7 mouse cellular contexts compared by ENCODE assay signal in the genomic region with DNA sequence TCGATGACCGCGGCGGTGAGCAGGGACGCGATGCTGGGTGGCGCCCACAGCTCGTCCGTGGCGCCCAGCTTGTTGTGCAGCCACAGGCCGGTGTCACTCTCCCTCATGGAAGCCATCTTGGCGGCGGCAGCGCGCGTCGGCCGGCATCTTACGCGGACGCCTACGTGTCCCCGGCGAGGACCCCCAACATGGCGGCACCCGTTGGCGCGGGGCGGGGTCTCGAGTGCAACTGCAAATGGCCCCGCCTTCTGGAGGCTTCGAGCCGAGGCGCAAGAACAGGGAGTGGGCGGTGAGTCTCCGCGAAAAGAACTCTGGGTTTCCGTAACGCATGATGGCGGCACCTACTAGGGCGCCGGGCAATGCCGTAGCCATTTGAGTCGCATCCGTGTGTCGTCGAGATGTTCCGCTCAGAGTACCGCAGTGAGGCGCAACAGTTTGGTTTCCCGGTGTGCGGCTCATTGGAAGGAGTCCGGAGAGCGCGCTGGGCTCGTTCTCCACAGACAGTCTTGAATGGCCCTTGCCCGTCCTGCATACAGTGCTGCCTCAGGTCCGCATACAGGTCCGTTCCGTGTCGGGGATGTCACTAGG. TPM values are rescaled to one million over a fixed set of nuclear protein-coding genes. Genes with fewer than 3 reads are reported as not detected.
DNase-seq lines count a peak whose midpoint lies in the region; ATAC-seq lines count a peak whose summit lies in the region.

A gene (minus strand): TSS at position 294 of the 588 bp plus-strand sequence.

- peak within 1 kb of the TSS; percentile 85 for H3K27ac ChIP-seq in embryonic facial prominence, embryonic 12.5 days
- peak within 1 kb of the TSS; percentile 89 for H3K27ac ChIP-seq in limb, embryonic 11.5 days (replicated peaks; ENCODE audit: low read depth, low read length)
- peak within 1 kb of the TSS; percentile 95 for H3K27ac ChIP-seq in midbrain, embryonic 14.5 days (replicated peaks; ENCODE audit: low read depth, low read length)

- peak within 1 kb of the TSS; percentile 68 for H3K4me2 ChIP-seq in embryonic facial prominence, embryonic 12.5 days (replicated peaks)
- peak within 1 kb of the TSS; percentile 65 for H3K4me2 ChIP-seq in limb, embryonic 11.5 days (ENCODE audit: low read depth, severe bottlenecking)
- peak within 1 kb of the TSS; percentile 62 for H3K4me2 ChIP-seq in midbrain, embryonic 14.5 days (ENCODE audit: low read length)

- WGBS in embryonic facial prominence, embryonic 12.5 days, result under 1% methylated on average over 61 of the region's 61 CpGs
- under 1% methylated on average over 61 of the region's 61 CpGs for WGBS in limb, embryonic 11.5 days
- under 1% methylated on average over 60 of the region's 61 CpGs for WGBS in midbrain, embryonic 14.5 days

- peaks cover 18% of the 10 kb centered on the region for H3K4me1 ChIP-seq in embryonic facial prominence, embryonic 12.5 days
- 0 out of 2 replicates have a peak, but pooled peaks cover 8% of the 10 kb centered on the region for H3K4me1 ChIP-seq in limb, embryonic 11.5 days (ENCODE audit: control insufficient read depth, insufficient read depth, low read length)
- peaks cover 24% of the 10 kb centered on the region for H3K4me1 ChIP-seq in midbrain, embryonic 14.5 days (ENCODE audit: control insufficient read depth, insufficient read depth, low read length)

- no peaks in the 10 kb centered on the region for H3K27me3 ChIP-seq in embryonic facial prominence, embryonic 12.5 days
- no peaks in the 10 kb centered on the region for H3K27me3 ChIP-seq in limb, embryonic 11.5 days (ENCODE audit: control insufficient read depth, insufficient read depth, low read length)
- no peaks in the 10 kb centered on the region for H3K27me3 ChIP-seq in midbrain, embryonic 14.5 days (ENCODE audit: control insufficient read depth, insufficient read depth, low read length)

- H3K9ac ChIP-seq in embryonic facial prominence, embryonic 12.5 days, result peak within 1 kb of the TSS; percentile 89
- peak within 1 kb of the TSS; percentile 94 for H3K9ac ChIP-seq in limb, embryonic 11.5 days (ENCODE audit: low read length)
- H3K9ac ChIP-seq in midbrain, embryonic 14.5 days (replicated peaks; ENCODE audit: low read length), result peak within 1 kb of the TSS; percentile 70

- H3K9me3 ChIP-seq in embryonic facial prominence, embryonic 12.5 days, result peaks cover 9% of the 10 kb centered on the region
- H3K9me3 ChIP-seq in limb, embryonic 11.5 days (ENCODE audit: control insufficient read depth, low read length), result peaks cover 3% of the 10 kb centered on the region; the same call in 1 of the 2 replicates
- H3K9me3 ChIP-seq in midbrain, embryonic 14.5 days (ENCODE audit: control insufficient read depth, low read length), result peaks cover 4% of the 10 kb centered on the region; the same call in 1 of the 2 replicates

- ATAC-seq in embryonic facial prominence, embryonic 12.5 days (ENCODE audit: insufficient number of reproducible peaks, insufficient read depth, low FRiP score, low TSS enrichment), result peak; percentile 95
- ATAC-seq in limb, embryonic 11.5 days (ENCODE audit: insufficient number of reproducible peaks, low FRiP score, low TSS enrichment, low read depth), result peak; percentile 97
- ATAC-seq in midbrain, embryonic 14.5 days (ENCODE audit: low FRiP score, low TSS enrichment), result peak; percentile 97

- H3K36me3 ChIP-seq in embryonic facial prominence, embryonic 12.5 days, result peaks cover 14% of the 10 kb centered on the region
- H3K36me3 ChIP-seq in limb, embryonic 11.5 days (ENCODE audit: control insufficient read depth, insufficient read depth, low read length), result no peaks in the 10 kb centered on the region
- H3K36me3 ChIP-seq in midbrain, embryonic 14.5 days (ENCODE audit: control insufficient read depth, insufficient read depth, low read length), result 0 out of 2 replicates have a peak, but pooled peaks cover 4% of the 10 kb centered on the region

- H3K4me3 ChIP-seq in embryonic facial prominence, embryonic 12.5 days, result peak within 1 kb of the TSS; percentile 92
- peak within 1 kb of the TSS; percentile 74 for H3K4me3 ChIP-seq in limb, embryonic 11.5 days (ENCODE audit: low read depth, low read length)
- H3K4me3 ChIP-seq in midbrain, embryonic 14.5 days (replicated peaks; ENCODE audit: low read depth, low read length), result peak within 1 kb of the TSS; percentile 84

- DNase-seq in adrenal gland, postnatal 25 days, result peak; percentile 98
- peak; percentile 100 for DNase-seq in heart, adult 11 months
- peak; percentile 98 for DNase-seq in kidney, adult 18-20 months
- DNase-seq in limb, embryonic 11.5 days (ENCODE audit: low spot score), result peak; percentile 99
- DNase-seq in midbrain, embryonic 14.5 days, result peak; percentile 100
- peak; percentile 96 to 98 for DNase-seq in spleen, adult 18-20 months

RNA-seq across cellular contexts. Expression of the gene that starts here (rescaled TPM):
- total RNA-seq in adrenal gland, postnatal 25 days (2021), result 18.7 and 23.8 TPM in 2 replicates
- polyA plus RNA-seq in embryonic facial prominence, embryonic 12.5 days (2016; fragmentation: Nextera tagmentation; extraction: Ambion mirVana), result 69.7 and 74.3 TPM in 2 replicates
- polyA plus RNA-seq in limb, embryonic 11.5 days (2014; fragmentation: Nextera tagmentation; extraction: Ambion mirVana), result 71.0 and 78.7 TPM in 2 replicates
- polyA plus RNA-seq in midbrain, embryonic 14.5 days (2014; fragmentation: Nextera tagmentation; extraction: Ambion mirVana), result 37.6 and 41.4 TPM in 2 replicates

Comparison
In these comparisons a context has a peak if more than half of its experiments do, and no peak if none do; other contexts are left out.
1. Peak in every context shown above with its lines: DNase-seq, ATAC-seq, H3K4me3 ChIP-seq and H3K27ac ChIP-seq.